Mouse (Mus musculus) stomach, embryonic 16.5 days (tissue): ENCODE data around the gene Flnc. TPM values are rescaled to one million over a fixed set of nuclear protein-coding genes. Genes with fewer than 3 reads are reported as not detected.
"Not testable (repeated sequence)": the region's sequence is repeated elsewhere in the genome, so short reads cannot be mapped to it uniquely, and the experiment has no call there.

ENCODE experiments used
- ATAC-seq: fragments of 200-750 bp; cut with Nextera tagmentation; 2 replicates; pipeline ENCODE4 v1.8.0; 2017; ENCODE audit warnings: moderate number of reproducible peaks, moderate TSS enrichment; ENCODE audit not compliant: insufficient read depth, low FRiP score
- H3K27ac ChIP-seq: fragments of 300-500 bp; sonication (generic); 2 replicates; pipeline ENCODE4 v1.5.1; 2014; ENCODE audit warnings: low read length
- H3K27me3 ChIP-seq: fragments of 300-500 bp; sonication (generic); 2 replicates; pipeline ENCODE4 v1.6.1; 2014; ENCODE audit warnings: low read length, control low read depth, mixed read lengths; ENCODE audit not compliant: control insufficient read depth, insufficient read depth
- H3K36me3 ChIP-seq: fragments of 300-500 bp; sonication (generic); 2 replicates; pipeline ENCODE4 v1.6.1; 2014; ENCODE audit warnings: low read length; ENCODE audit not compliant: control insufficient read depth, insufficient read depth
- H3K4me1 ChIP-seq: fragments of 300-500 bp; sonication (generic); 2 replicates; pipeline ENCODE4 v1.6.1; 2014; ENCODE audit warnings: low read length, control low read depth, mixed read lengths; ENCODE audit not compliant: control insufficient read depth, insufficient read depth
- H3K4me2 ChIP-seq: fragments of 300-500 bp; sonication (generic); 2 replicates; pipeline ENCODE4 v1.6.1; 2014; ENCODE audit warnings: low read depth, low read length, mixed read lengths
- H3K4me3 ChIP-seq: fragments of 300-500 bp; sonication (generic); replicated peaks from 2 replicates; pipeline ENCODE4 v1.5.1; 2014; ENCODE audit warnings: mild to moderate bottlenecking, low read length
- H3K9ac ChIP-seq: fragments of 300-500 bp; sonication (generic); 2 replicates; pipeline ENCODE4 v1.6.1; 2014; ENCODE audit warnings: low read length
- H3K9me3 ChIP-seq: fragments of 300-500 bp; sonication (generic); replicated peaks from 2 replicates; pipeline ENCODE4 v1.6.1; 2016; ENCODE audit warnings: low read length, control low read depth; ENCODE audit not compliant: control insufficient read depth
- WGBS: fragments of 180-500 bp; shearing (Covaris S2); extraction: QIAGEN DNeasy Blood & Tissue Kit; methylation state at CpG from one replicate; pipeline ENCODE4 v1.1.7; 2014; 5-methylcytosine and 5-hydroxymethylcytosine counted together
- polyA plus RNA-seq: library from polyadenylated mRNA; unstranded; fragments of >200 nt; fragmentation: Nextera tagmentation; extraction: Ambion mirVana; gene quantifications from 2 replicates; pipeline ENCODE4 v1.2.1, GENCODE M21; 2015

Gene Flnc
- 15.8 and 21.8 TPM in 2 replicates for polyA plus RNA-seq

DNA sequence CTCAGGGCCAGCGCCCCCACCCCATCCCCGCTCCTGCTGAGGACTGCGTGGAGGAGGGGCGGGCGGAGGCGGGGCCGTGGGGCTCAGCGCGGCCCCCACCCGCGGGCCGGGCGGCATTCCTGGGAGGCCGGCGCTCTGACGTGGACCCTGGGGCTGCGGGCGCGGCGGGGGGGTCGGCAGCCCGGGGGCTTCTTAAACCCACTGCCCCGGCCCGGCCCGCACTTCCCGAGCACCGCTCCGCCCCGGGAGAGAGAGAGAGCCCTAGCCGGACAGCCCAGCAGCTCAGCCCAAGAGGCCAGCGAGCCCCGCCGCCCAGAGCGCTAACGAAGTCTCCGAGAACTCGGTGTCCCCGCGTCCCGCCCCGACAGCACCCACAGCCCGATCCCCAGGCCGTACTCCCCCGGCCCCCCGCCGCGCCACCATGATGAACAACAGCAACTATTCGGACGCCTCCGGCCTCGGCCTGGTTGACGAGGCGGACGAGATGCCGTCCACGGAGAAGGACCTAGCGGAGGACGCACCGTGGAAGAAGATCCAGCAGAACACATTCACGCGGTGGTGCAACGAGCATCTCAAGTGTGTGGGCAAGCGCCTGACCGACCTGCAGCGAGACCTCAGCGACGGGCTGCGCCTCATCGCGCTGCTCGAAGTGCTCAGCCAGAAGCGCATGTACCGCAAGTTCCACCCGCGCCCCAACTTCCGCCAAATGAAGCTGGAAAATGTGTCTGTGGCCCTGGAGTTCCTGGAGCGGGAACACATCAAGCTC lies at the start of gene Flnc:
Gene Flnc (plus strand): TSS at position 219 of the 766 bp plus-strand sequence.
- H3K27ac ChIP-seq: peak within 1 kb of the TSS; percentile 93

DNA sequence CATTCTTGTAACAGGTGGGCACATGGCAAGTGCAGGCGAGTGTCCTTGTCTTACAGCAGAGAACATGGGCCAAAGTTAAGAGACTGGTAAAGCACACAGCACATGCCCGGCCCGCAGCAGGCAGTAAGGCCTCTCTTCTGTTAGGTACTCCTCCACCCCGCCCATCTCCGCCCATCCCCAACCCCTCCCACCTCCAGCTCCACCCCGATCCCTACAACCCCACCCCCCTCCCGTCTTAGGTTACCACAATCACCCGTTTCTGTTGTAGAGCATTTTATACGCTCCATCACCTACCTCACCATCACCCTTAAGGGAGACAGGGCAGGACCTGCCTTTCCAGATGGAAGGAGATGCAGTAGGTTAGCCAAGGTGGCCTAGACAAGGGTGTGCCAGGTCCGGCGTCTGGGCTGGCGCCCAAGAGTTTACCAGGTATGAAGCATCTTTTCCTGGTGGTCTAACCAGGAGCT lies 45.0 kb upstream of the Flnc start, which contains the start of gene Opn1sw:
Gene Opn1sw (minus strand): TSS at position 417 of the 467 bp plus-strand sequence.
- Histone ChIP-seq H3K4me3 (peak within 1 kb of the TSS; percentile 50), H3K27ac (peak within 1 kb of the TSS; percentile 87), H3K9me3 (no peaks in the 10 kb centered on the region), H3K4me2 (peak within 1 kb of the TSS; percentile 67), H3K9ac (peak within 1 kb of the TSS; percentile 60), H3K27me3 (no peaks in the 10 kb centered on the region), H3K4me1 (peaks cover 4% of the 10 kb centered on the region; the same call in 1 of the 2 replicates), H3K36me3 (no peaks in the 10 kb centered on the region)
- 3% methylated on average over 12 of the region's 12 CpGs for WGBS
- peak; percentile 82 for ATAC-seq

More for the DNA sequence above, at the start of gene Flnc:
- Histone ChIP-seq H3K36me3 (no peaks in the 10 kb centered on the region), H3K27me3 (peaks cover 11% of the 10 kb centered on the region), H3K4me3 (peak within 1 kb of the TSS; percentile 68), H3K9ac (peak within 1 kb of the TSS; percentile 83), H3K9me3 (no peaks in the 10 kb centered on the region), H3K4me2 (peak within 1 kb of the TSS; percentile 72), H3K4me1 (peaks cover 16% of the 10 kb centered on the region)
- ATAC-seq: peak; percentile 44; the same call in 1 of the 2 replicates
- WGBS: under 1% methylated on average over 66 of the region's 77 CpGs

DNA sequence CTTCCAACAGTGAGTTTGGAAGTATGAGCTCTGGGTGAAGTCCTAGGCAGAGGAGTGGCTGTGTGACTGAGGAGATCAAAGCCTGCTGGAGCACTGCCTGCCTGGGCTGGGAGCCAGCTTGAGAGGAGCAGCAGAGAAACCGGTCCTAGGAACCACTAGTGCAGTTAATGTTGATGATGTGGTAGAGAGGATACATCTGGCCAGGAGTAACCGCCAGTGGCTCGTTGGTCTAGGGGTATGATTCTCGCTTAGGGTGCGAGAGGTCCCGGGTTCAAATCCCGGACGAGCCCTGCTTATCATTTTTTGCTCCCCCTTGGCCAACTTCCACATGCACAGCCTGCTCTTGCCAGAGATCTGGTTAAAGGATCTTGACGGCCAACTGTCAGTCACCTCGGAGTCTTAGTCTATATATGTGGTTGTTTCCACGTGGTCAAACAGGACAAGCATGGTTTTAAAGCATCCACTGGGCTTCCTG lies 44.4 kb upstream of the Flnc start:
- 5% methylated on average over 11 of the region's 11 CpGs for WGBS
- no peaks in the 10 kb centered on the region for H3K9me3 ChIP-seq
- peak overlapping the region; percentile 60; the same call in 1 of the 2 replicates for H3K9ac ChIP-seq
- peak overlapping the region; percentile 67 for H3K4me2 ChIP-seq
- H3K27ac ChIP-seq: peak overlapping the region; percentile 87
- no peaks in the 10 kb centered on the region for H3K27me3 ChIP-seq
- H3K4me1 ChIP-seq: peaks cover 4% of the 10 kb centered on the region; the same call in 1 of the 2 replicates
- peak; percentile 96 for ATAC-seq
- peak overlapping the region; percentile 50 for H3K4me3 ChIP-seq
- H3K36me3 ChIP-seq: no peaks in the 10 kb centered on the region

DNA sequence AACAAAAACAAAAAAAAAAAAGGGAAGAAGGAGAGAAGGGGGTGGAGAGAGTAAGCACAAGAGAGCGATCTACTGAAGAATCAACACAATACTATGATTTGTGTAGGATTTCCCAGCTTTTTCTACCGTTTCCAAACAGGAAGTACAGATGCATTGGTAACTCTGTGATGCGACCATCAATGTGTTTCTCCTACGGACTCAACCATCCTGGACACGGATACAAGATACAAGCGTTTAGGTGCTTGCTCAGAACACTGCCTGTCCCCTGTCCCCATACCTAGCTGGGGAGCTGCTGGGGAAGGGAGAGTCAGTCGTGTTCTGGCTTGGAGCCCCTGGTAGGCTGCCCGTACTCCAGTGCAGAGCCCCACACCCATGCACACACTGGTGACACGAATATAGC lies 43.6 kb upstream of the Flnc start:
- Histone ChIP-seq H3K9me3 (no peaks in the 10 kb centered on the region), H3K4me1 (peaks cover 4% of the 10 kb centered on the region; the same call in 1 of the 2 replicates), H3K4me3 (no peak overlapping the region), H3K9ac (no peak overlapping the region), H3K27ac (no peak overlapping the region), H3K36me3 (no peaks in the 10 kb centered on the region), H3K27me3 (no peaks in the 10 kb centered on the region), H3K4me2 (no peak overlapping the region)
- 44% methylated on average over 9 of the region's 9 CpGs for WGBS
- no peak for ATAC-seq

DNA sequence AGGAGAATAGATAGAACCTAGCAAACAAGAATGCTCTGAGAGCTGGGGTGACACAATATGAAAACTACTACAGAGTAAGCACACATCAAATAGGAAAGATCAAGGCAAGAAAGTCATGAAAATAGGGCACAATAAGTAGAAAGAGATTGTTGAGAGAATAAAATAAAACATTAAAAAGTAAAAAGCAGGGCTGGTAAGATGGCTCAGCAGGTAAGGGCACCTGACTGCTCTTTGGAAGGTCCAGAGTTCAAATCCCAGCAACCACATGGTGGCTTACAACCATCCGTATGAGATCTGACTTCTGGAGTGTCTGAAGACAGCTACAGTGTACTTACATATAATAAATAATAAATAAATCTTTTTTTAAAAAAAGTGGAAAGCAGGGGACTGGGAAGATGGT lies 42.6 kb upstream of the Flnc start:
- not testable (repeated sequence) for H3K4me3 ChIP-seq, H3K4me1 ChIP-seq, H3K9ac ChIP-seq, H3K4me2 ChIP-seq, ATAC-seq, H3K36me3 ChIP-seq, H3K27ac ChIP-seq, H3K9me3 ChIP-seq, H3K27me3 ChIP-seq
- WGBS: 82% methylated on average over 1 of the region's 1 CpGs

DNA sequence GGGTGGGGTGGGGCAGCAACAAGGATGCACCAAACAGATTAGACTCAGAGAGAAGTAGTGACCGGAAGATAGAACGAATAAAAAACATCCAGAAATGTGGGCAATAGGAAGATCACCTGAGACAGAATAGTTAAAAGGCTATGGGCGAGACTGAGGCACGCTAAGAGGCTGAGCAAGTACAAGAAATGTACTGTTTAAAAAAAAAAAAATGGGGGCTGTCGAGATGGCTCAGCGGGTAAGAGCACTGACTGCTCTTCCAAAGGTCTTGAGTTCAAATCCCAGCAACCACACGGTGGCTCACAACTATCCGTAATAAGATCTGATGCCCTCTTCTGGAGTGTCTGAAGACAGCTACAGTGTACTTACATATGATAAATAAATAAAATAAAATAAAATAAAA lies 41.8 kb upstream of the Flnc start:
- WGBS: 77% methylated on average over 8 of the region's 8 CpGs
- not testable (repeated sequence) for ATAC-seq, H3K9me3 ChIP-seq, H3K36me3 ChIP-seq, H3K27me3 ChIP-seq, H3K9ac ChIP-seq, H3K4me3 ChIP-seq, H3K4me2 ChIP-seq, H3K4me1 ChIP-seq, H3K27ac ChIP-seq

DNA sequence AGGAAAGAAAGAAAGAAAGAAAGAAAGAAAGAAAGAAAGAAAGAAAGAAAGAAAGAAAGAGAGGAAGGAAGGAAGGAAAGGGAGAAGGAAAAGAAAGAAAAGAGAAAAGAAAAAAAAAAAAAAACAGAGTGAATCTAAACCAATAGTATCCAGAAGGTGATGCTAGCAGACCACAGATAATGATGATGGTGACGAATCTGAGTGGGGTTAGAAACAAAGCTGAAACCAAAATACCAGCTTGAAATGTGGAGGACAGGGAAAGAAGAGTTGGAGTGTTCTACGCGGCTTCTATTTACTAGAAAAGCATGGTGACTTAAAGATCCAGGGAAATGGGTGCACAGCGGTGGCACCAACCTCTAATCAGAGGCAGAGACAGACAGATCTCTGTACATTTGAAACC lies 41.3 kb upstream of the Flnc start:
- Histone ChIP-seq H3K4me1 (peaks cover 10% of the 10 kb centered on the region), H3K27ac (no peak overlapping the region), H3K9me3 (no peaks in the 10 kb centered on the region), H3K9ac (no peak overlapping the region), H3K36me3 (no peaks in the 10 kb centered on the region), H3K4me3 (no peak overlapping the region), H3K27me3 (peaks cover 6% of the 10 kb centered on the region; the same call in 1 of the 2 replicates), H3K4me2 (no peak overlapping the region)
- no peak for ATAC-seq
- 66% methylated on average over 4 of the region's 4 CpGs for WGBS

DNA sequence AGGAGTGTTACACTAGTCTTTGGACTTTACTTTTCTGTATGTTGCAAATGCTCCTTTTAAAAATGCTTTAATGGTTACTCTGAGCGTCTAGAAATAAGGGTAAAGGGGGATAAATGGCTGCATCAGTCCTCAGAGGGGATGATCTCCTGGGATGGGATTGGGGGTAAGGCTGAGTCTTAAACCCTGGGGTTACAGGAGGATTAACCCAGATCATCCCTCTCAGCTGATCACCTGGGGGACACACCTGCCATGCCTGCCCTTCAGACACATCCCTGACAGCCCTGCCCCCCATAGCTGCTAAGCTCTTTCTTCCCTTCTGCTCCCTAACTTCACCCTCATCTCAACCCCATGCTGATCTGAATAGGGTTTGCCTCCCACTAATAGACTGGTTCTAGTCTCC lies 38.8 kb upstream of the Flnc start:
- H3K9me3 ChIP-seq: no peaks in the 10 kb centered on the region
- H3K27ac ChIP-seq: no peak overlapping the region
- H3K36me3 ChIP-seq: no peaks in the 10 kb centered on the region
- no peak for ATAC-seq
- H3K4me1 ChIP-seq: peaks cover 11% of the 10 kb centered on the region
- H3K27me3 ChIP-seq: peaks cover 6% of the 10 kb centered on the region; the same call in 1 of the 2 replicates
- 62% methylated on average over 1 of the region's 1 CpGs for WGBS
- no peak overlapping the region for H3K4me3 ChIP-seq
- H3K9ac ChIP-seq: no peak overlapping the region
- no peak overlapping the region for H3K4me2 ChIP-seq
